Mouse (Mus musculus) brain, embryonic 14.5 days (tissue): Measurements from ENCODE around the gene Nme3. TPM values are rescaled to one million over a fixed set of nuclear protein-coding genes. Genes with fewer than 3 reads are reported as not detected.

Source experiments
- DNase-seq: peaks from one replicate; pipeline ENCODE4 v3.0.0-alpha.2; 2011; ENCODE audit warnings: low read depth
- CTCF ChIP-seq: fragments of 200-500 bp; IDR thresholded peaks from 2 replicates; pipeline ENCODE4 v1.5.1; 2012; ENCODE audit warnings: inconsistent platforms, mild to moderate bottlenecking, moderate library complexity, borderline replicate concordance; ENCODE audit not compliant: insufficient read depth, insufficient read length; ENCODE audit errors: extremely low read depth
- POLR2A ChIP-seq: fragments of 200-500 bp; IDR thresholded peaks from 2 replicates; pipeline ENCODE4 v1.6.1; 2012; ENCODE audit warnings: mild to moderate bottlenecking, inconsistent platforms, borderline replicate concordance; ENCODE audit not compliant: poor library complexity, insufficient read depth, insufficient read length, severe bottlenecking; ENCODE audit errors: extremely low read depth
- polyA plus RNA-seq: library from polyadenylated mRNA; depleted of rRNA; stranded (reverse); fragments of >200 nt; gene quantifications from 2 replicates; pipeline ENCODE4 v1.2.3, GENCODE M21; 2012; rRNA removed

Gene Nme3
- 71.5 and 91.4 TPM in 2 replicates for polyA plus RNA-seq

DNA sequence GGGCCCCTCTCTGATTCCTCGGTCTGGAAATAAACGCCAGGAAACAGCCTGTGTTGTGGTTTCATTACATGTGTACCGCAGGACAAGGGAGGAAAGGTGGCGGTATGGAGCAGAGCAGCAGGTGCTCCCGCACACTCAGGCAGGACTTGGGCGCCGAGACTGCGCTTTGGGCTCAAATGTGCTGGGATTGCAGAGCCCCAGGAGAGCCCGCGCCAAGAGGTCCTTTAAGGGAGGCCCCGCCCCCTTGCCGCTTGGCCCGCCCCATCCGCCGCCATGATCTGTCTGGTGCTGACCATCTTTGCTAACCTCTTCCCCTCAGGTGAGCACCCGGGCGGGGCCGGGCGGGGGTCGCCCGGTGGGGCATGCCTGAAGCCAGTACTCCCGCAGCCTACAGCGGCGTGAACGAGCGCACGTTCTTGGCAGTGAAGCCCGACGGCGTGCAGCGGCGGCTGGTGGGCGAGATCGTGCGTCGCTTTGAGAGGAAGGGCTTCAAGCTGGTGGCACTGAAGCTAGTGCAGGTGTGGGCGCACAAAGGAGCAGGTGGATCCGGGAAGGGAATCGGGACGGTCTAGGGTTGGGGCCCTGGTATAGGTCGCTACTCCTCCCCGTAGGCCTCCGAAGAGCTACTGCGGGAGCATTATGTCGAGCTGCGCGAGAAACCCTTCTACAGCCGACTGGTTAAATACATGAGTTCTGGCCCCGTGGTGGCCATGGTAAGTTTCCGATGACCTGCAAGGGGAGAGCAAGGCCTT lies at the start of gene Nme3:
Gene Nme3, plus strand, starts transcription at position 260 of the 752 bp plus-strand sequence.
- DNase-seq = peak; percentile 84
- TF ChIP-seq POLR2A (no peak), CTCF (peak; percentile 13; the same call in 1 of the 2 replicates)

DNA sequence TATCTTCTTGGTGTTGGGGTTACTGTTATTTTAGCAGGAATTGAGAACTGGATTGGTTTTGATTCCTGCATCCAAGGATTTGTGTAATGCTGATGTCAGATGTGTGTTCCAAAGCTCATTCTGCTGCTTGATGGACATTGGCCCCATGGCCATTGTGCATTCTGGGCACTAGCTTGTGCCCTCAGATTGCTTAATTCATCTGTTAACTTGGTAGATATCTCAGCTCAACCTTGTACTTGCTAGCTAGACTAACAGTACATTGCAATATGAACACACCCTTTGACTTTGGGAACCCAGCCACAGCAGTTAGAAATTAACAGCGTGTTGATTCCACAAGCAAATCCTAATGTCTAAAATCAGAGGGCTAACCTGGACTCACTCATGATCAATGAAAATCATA lies 48.9 kb upstream of the Nme3 start:
- TF ChIP-seq POLR2A (no peak), CTCF (no peak)
- DNase-seq = no peak

DNA sequence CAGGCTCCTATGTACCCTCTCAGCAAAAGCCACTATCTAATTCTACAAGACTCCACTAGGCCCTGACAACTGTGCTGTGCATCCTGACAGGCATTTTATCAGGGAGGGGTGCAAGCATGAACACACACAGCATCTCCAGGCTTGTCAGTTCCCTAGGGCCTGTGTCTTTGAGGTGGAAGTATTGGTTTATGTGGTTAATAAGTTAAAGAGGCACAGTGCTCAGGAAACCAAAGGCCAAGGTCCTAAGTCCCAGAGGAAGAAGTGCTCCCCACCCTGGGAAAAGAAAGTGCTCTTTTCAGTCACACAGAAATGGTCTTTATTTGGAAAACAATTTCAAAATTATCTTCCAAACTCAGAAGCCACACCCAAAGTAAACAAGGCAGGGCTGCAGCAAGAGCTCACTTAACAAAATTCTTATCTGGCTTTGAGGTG lies 47.7 kb upstream of the Nme3 start:
- DNase-seq = no peak
- TF ChIP-seq CTCF = no peak
- no peak for TF ChIP-seq POLR2A

DNA sequence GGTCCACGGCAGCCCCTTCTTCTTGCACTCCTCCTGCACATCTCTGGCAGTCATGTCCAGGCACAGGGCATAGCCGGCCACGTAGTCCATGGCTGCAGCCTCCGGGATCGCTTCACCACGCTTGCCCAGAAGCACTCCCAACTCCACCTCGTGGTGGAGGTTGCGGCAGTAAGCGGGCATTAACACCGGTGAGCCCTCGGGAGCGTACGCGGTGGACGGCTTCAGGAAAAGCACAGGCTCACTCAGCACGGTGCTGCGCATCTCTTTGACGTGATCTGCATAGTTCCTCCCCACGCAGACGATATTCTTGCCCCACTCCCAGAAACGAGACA lies 46.6 kb upstream of the Nme3 start:
- no peak for DNase-seq
- TF ChIP-seq POLR2A (no peak), CTCF (peak; percentile 41; the same call in 1 of the 2 replicates)

DNA sequence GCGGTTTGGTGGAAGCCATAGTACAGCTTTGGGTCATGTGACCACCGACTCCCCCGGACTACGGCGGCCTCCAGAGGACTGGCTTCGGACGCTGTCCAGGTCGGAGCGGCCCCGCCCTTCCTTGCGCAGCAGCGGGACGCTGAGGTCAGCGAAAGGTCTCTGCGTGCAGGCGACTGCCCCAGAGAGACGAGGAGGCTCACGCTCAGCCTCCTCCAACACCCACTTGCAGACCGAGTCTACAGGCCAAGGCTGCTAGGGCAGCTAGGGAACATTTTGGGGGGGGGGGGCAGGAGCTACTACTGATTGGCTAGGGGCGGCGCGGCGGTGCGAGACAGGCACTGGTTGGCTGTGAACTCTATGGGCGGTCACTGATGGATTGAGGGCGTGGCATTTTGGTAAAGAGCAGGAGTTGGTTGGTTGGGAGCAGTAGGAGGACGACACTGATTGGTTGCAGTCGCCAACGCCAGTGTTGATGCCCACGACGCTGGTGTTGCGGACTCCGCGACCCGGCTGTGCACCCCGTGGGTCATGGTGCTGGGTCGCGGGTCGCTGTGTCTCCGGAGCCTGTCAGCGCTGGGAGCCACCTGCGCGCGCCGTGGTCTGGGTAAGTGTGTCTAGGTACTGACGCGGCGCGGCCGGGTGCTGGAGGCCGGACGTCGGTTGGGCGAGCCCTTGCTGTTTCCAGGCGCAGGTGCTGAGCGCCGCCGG lies 46.1 kb upstream of the Nme3 start, which contains the start of gene Fahd1:
Gene Fahd1, minus strand, starts transcription at position 300 of the 708 bp plus-strand sequence.
- TF ChIP-seq CTCF (no peak), POLR2A (peak; percentile 42; the same call in 1 of the 2 replicates)
- peak; percentile 99 for DNase-seq

DNA sequence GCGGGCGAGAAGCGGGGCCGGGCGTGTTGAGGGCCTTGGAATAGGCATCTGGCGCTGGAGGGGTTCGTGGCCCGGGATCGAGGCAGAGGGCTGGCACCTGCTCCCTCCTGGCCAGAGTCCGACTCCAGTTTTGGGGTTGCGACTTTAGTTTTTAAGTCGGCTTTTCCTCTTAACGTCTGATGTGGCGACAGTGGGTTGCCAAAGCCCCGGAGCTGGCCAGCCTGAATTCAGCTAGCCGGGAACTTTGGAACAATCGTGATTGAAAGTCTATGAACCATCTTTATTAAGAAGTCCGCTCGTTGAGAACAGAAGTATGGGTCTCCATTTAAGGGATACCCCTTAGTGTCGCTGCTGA lies 45.5 kb upstream of the Nme3 start:
- DNase-seq = no peak

DNA sequence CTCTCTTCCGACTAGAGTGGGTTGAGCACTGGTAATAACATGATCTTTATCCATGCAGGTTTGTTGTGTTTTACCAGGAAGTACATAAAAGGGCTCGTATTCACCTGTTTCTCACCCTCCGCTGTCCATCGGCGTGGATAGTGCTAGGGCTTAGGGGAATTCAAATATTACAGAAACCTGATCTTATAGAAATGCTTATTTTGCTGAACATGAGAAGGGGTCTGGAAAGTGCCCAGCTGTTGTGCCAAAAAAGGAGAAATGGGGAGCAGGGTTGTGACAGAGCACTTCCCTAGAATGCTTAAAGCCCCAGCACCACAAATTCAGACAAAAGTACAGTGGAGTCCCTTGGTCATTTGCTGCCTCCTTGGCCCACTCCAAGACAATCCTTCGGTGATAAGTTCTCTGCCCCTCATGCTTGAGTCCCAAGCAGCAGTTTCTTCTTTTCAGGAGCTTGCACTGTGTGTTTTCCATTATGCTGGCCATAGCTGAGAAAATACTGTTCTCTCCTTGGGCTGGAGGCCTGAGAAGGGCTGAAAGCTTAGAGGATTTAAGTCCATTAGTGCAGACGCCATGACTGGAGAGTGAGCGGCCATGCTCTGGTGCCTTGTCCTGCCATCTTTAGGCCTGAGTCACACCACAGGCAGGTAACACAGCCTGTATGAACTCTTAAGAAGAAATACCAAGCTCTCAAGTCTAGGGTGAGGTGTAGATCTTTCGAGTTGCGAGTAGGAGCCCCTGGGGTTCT lies 44.7 kb upstream of the Nme3 start:
- TF ChIP-seq POLR2A (no peak), CTCF (no peak)
- no peak for DNase-seq

More for the DNA sequence above, 45.5 kb upstream of the Nme3 start:
- no peak for TF ChIP-seq CTCF
- no peak for TF ChIP-seq POLR2A

DNA sequence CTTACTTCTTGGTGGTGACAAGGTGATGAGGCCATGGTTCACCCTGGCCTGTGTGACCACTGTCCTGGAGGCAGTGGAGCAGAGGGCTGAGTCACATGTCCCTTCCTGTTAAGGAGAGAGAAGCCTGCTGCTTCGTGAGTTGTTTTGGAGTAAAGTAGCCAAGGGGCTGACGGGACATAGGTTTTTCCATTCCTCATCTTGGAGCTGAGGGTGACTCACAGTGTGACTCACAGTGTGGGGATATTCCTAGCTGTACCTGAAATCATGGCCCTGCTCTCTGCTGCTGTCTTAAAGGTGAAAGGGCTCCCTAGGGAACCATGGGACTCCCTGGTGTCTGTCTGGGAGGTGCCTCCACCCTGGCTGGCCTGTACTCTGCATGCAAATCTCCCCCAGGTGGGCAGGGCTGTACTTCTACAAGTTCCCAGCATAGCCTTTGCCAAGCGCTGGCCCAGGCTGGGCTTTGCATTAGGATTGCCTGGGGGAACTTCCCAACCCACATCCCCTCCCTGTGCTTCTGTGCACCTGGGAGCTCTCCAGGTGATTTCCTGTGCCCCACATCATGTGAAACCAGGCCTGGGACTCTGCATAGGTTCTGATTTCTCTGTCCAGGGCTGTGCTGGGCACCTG lies 40.3 kb upstream of the Nme3 start:
- TF ChIP-seq POLR2A = no peak
- TF ChIP-seq CTCF = no peak

DNA sequence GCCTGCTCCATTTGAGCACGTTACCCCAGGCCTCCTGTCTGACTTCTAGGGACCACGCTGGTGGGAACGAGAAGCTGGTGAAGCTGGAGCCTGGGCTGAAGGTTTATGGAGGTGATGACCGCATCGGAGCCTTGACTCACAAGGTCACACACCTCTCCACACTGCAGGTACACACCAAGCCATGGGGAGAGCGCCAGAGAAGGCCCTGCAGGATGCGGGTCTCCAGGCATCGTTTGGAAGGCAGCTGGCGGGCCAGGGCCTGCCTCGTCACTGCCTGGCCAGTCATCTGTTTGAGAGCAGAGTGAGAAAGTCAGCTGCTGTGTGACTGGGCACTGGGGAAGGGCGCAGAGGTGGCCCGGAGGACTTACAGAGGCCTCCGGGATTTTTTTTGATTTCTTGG lies 39.7 kb upstream of the Nme3 start:
- TF ChIP-seq POLR2A = no peak
- TF ChIP-seq CTCF = no peak
- no peak for DNase-seq

More for the DNA sequence above, 40.3 kb upstream of the Nme3 start:
- no peak for DNase-seq

DNA sequence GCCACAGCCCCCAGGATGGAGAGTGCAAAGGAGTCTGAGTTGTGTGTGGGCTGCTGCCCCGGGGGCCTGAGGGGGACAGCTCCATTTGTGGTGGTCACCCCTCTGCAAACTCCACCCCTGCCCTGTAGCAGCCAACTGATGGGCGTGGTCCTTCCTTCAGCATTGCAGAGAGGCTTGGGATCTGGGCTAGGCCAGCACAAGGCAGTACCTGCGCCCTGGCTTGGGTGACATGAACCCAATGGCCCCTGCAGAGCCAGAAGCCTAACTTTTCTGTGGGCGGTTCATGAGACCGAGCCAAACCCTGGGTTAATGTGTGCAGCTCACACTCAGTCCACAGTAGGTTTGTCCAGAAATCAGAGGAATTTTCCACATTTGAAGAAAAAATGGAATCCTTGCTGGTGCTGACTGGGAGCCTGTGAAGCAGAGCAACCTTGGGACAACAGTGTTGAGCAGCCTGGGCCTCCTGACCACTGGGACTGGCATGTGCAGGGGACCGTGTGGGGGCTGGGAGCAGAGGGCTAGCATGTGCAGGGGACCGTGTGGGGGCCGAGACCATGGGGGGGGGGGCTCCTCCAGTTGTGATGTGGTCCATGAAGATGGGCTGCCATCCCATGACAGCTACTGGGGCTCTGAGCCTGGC lies 38.3 kb upstream of the Nme3 start:
- no peak for TF ChIP-seq POLR2A
- no peak for TF ChIP-seq CTCF
- no peak for DNase-seq

DNA sequence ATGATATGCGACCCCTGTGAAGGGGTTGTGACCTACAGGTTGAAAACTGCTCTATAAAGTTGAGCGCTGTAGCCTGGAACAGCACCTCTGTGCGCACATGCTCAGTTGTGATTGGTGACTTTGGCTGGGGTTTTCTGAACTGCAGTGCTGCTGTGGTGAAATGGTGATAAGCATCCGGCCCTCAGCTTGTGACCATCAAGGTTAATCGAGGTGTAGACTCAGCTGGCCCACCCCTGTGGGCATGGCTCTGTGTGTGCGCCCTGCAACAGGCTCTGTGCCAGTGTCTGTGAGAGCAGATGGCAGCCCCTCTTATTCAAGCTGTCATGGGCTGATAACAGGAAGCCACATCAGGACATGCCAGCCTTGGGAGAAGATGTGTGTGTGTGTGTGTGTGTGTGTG lies 37.3 kb upstream of the Nme3 start:
- TF ChIP-seq CTCF (no peak), POLR2A (no peak)
- peak; percentile 54 for DNase-seq

DNA sequence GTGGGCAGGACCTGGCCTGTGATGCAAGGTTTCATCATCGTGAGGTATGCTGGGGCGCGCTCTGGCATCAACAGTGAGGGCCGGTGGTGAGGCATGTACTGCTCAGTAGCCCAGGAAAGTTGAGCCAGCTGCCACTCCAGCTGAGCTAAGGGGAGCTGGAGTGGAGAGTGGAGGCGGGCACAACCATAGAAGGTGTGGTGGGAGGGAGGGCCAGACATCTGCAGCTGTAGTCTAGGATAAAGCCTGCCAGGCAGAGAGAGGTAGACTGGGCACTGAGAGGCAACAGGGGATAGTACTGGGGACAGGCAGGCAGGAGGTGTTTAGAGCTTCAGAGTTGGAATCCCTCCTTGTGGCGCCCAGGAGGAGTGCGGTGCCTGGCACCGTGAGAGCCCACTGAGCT lies 36.2 kb upstream of the Nme3 start:
- DNase-seq = no peak
- TF ChIP-seq CTCF (no peak), POLR2A (no peak)
